In genomic region chr5:101122914-101123313, GRCm38 (mm10) we compare ENCODE assay signal across 27 mouse cellular contexts.
"Had no signal": no experiment of that assay in that cellular context is flagged by ENCODE, and none has a peak within 500 bp of the region (broad histone marks: within the 10 kb centered on the region; RNA-seq: fewer than 3 reads in every experiment).

No protein-coding gene starts in this region.

- H3K4me3 ChIP-seq: gastrocnemius, adult 2 months; heart, embryonic 10.5 days; heart, embryonic 13.5 days; heart, embryonic 15.5 days; hindbrain, embryonic 13.5 days; hindbrain, embryonic 15.5 days; kidney, embryonic 15.5 days; layer of hippocampus, adult 2 months; left cerebral cortex, adult 2 months; limb, embryonic 10.5 days; limb, embryonic 12.5 days; liver, embryonic 13.5 days; liver, embryonic 15.5 days had no signal

- H3K4me1 ChIP-seq: heart, embryonic 10.5 days; hindbrain, embryonic 13.5 days; hindbrain, embryonic 15.5 days; liver, embryonic 13.5 days; liver, embryonic 15.5 days had no signal

- H3K36me3 ChIP-seq: heart, embryonic 10.5 days; heart, embryonic 13.5 days; heart, embryonic 15.5 days; hindbrain, embryonic 13.5 days; hindbrain, embryonic 15.5 days; kidney, embryonic 15.5 days; limb, embryonic 10.5 days; limb, embryonic 12.5 days; liver, embryonic 13.5 days; liver, embryonic 15.5 days had no signal

- H3K27ac ChIP-seq: gastrocnemius, adult 2 months; heart, embryonic 10.5 days; heart, embryonic 13.5 days; heart, embryonic 15.5 days; hindbrain, embryonic 13.5 days; hindbrain, embryonic 15.5 days; hindbrain, postnatal 0 days; kidney, embryonic 15.5 days; kidney, postnatal 0 days; layer of hippocampus, adult 2 months; left cerebral cortex, adult 2 months; limb, embryonic 10.5 days; limb, embryonic 12.5 days; liver, embryonic 13.5 days; liver, embryonic 15.5 days had no signal

- H3K9me3 ChIP-seq: heart, embryonic 10.5 days; heart, embryonic 13.5 days; heart, embryonic 15.5 days; hindbrain, embryonic 13.5 days; hindbrain, embryonic 15.5 days; kidney, embryonic 15.5 days; limb, embryonic 10.5 days; limb, embryonic 12.5 days; liver, embryonic 13.5 days had no signal

- DNase-seq: gastrocnemius, adult 2 months; gastrocnemius, postnatal 10 days; gastrocnemius, postnatal 25 days; heart, adult 18-20 months; heart, postnatal 14 days; heart, postnatal 36 days; kidney, adult 11 months; kidney, adult 2 months; kidney, adult 9 months; kidney, postnatal 25 days; kidney, postnatal 4 days; liver; liver, embryonic 13.5 days had no signal

- H3K4me2 ChIP-seq: heart, embryonic 13.5 days; heart, embryonic 15.5 days; hindbrain, embryonic 13.5 days; hindbrain, embryonic 15.5 days; kidney, embryonic 15.5 days; limb, embryonic 12.5 days; liver, embryonic 11.5 days; liver, embryonic 13.5 days; liver, embryonic 15.5 days had no signal

- H3K27me3 ChIP-seq: heart, embryonic 13.5 days; heart, embryonic 15.5 days; kidney, embryonic 15.5 days; liver, embryonic 13.5 days; liver, embryonic 15.5 days had no signal
